Mouse (Mus musculus): ENCODE measurements around the gene Nsfl1c.
A peak's percentile ranks its signal among the peaks of the same experiment; 100 is the strongest.

Nsfl1c gene

GRCm38 (mm10) chr2:151544673-151545072, 50.7 kb downstream of the Nsfl1c start:
- peak; percentile 22 for DNase-seq

GRCm38 (mm10) chr2:151546571-151546970, 52.6 kb downstream of the Nsfl1c start:
- DNase-seq: no peak

GRCm38 (mm10) chr2:151549615-151550121, 55.7 kb downstream of the Nsfl1c start:
- no peak for DNase-seq

Measured in cerebellum, adult 9-10 months (tissue).